Mouse (Mus musculus): ENCODE measurements around the gene Dct. TPM values are rescaled to one million over a fixed set of nuclear protein-coding genes. Genes with fewer than 3 reads are reported as not detected.
A peak's percentile ranks its signal among the peaks of the same experiment; 100 is the strongest.

The Dct gene
- polyA plus RNA-seq, 1 experiment: 0.64 TPM

GRCm38 (mm10) chr14:118057696-118058580 is 5.9 kb upstream of the Dct start:
- 88% methylated on average over 25 of the region's 25 CpGs for WGBS
- H3K27me3 ChIP-seq (ENCODE audit: control insufficient read depth, insufficient read depth, low read length): no peaks in the 10 kb centered on the region
- H3K4me1 ChIP-seq (ENCODE audit: control insufficient read depth, insufficient read depth, low read length): no peaks in the 10 kb centered on the region
- DNase-seq: no peak
- no peak overlapping the region for H3K27ac ChIP-seq (ENCODE audit: insufficient read depth, low read length)
- H3K4me3 ChIP-seq (replicated peaks; ENCODE audit: insufficient read depth, low read depth, low read length): no peak overlapping the region
- TF ChIP-seq POLR2A (IDR thresholded peaks at IDR 0.05; ENCODE audit: borderline replicate concordance, insufficient read depth, low read length) (no peak), CTCF (IDR thresholded peaks at IDR 0.05; ENCODE audit: borderline replicate concordance, insufficient read depth, low read depth, low read length) (no peak)

- DNase-seq: no peak
- Histone ChIP-seq H3K4me3 (replicated peaks; ENCODE audit: insufficient read depth, low read depth, low read length) (no peak overlapping the region), H3K27ac (ENCODE audit: insufficient read depth, low read length) (no peak overlapping the region), H3K27me3 (ENCODE audit: control insufficient read depth, insufficient read depth, low read length) (no peaks in the 10 kb centered on the region; the same call in 1 of the 2 replicates), H3K4me1 (ENCODE audit: control insufficient read depth, insufficient read depth, low read length) (no peaks in the 10 kb centered on the region)
- TF ChIP-seq POLR2A (IDR thresholded peaks at IDR 0.05; ENCODE audit: borderline replicate concordance, insufficient read depth, low read length): no peak
- WGBS: 51% methylated on average over 11 of the region's 11 CpGs
Observed at GRCm38 (mm10) chr14:118052770-118053169, 726 bp upstream of the Dct start.

- Histone ChIP-seq H3K27ac (ENCODE audit: insufficient read depth, low read length) (no peak overlapping the region), H3K4me1 (ENCODE audit: control insufficient read depth, insufficient read depth, low read length) (no peaks in the 10 kb centered on the region), H3K4me3 (replicated peaks; ENCODE audit: insufficient read depth, low read depth, low read length) (no peak overlapping the region), H3K27me3 (ENCODE audit: control insufficient read depth, insufficient read depth, low read length) (no peaks in the 10 kb centered on the region; the same call in 1 of the 2 replicates)
- TF ChIP-seq CTCF (IDR thresholded peaks at IDR 0.05; ENCODE audit: borderline replicate concordance, insufficient read depth, low read depth, low read length) (no peak), POLR2A (IDR thresholded peaks at IDR 0.05; ENCODE audit: borderline replicate concordance, insufficient read depth, low read length) (no peak)
- DNase-seq: no peak
- WGBS: 89% methylated on average over 11 of the region's 11 CpGs
Observed at GRCm38 (mm10) chr14:118051396-118051795, 648 bp downstream of the Dct start.

- TF ChIP-seq POLR2A (IDR thresholded peaks at IDR 0.05; ENCODE audit: borderline replicate concordance, insufficient read depth, low read length): no peak
- TF ChIP-seq CTCF (IDR thresholded peaks at IDR 0.05; ENCODE audit: borderline replicate concordance, insufficient read depth, low read depth, low read length): no peak
- Histone ChIP-seq H3K27me3 (ENCODE audit: control insufficient read depth, insufficient read depth, low read length) (no peaks in the 10 kb centered on the region; the same call in 1 of the 2 replicates), H3K4me3 (replicated peaks; ENCODE audit: insufficient read depth, low read depth, low read length) (no peak overlapping the region), H3K27ac (ENCODE audit: insufficient read depth, low read length) (no peak overlapping the region), H3K4me1 (ENCODE audit: control insufficient read depth, insufficient read depth, low read length) (no peaks in the 10 kb centered on the region)
- 86% methylated on average over 12 of the region's 12 CpGs for WGBS
- no peak for DNase-seq
Observed at GRCm38 (mm10) chr14:118050990-118051389, 1.1 kb downstream of the Dct start.

- no peak for DNase-seq
- H3K27me3 ChIP-seq (ENCODE audit: control insufficient read depth, insufficient read depth, low read length): no peaks in the 10 kb centered on the region; the same call in 1 of the 2 replicates
- WGBS: 85% methylated on average over 10 of the region's 10 CpGs
Observed at GRCm38 (mm10) chr14:118050431-118050830, 1.6 kb downstream of the Dct start.

GRCm38 (mm10) chr14:118049648-118050238 is 2.3 kb downstream of the Dct start:
- Histone ChIP-seq H3K27ac (ENCODE audit: insufficient read depth, low read length) (no peak overlapping the region), H3K4me3 (replicated peaks; ENCODE audit: insufficient read depth, low read depth, low read length) (no peak overlapping the region), H3K27me3 (ENCODE audit: control insufficient read depth, insufficient read depth, low read length) (no peaks in the 10 kb centered on the region; the same call in 1 of the 2 replicates), H3K4me1 (ENCODE audit: control insufficient read depth, insufficient read depth, low read length) (no peaks in the 10 kb centered on the region)
- whole genome bisulfite sequencing: 88% methylated on average over 12 of the region's 12 CpGs
- TF ChIP-seq POLR2A (IDR thresholded peaks at IDR 0.05; ENCODE audit: borderline replicate concordance, insufficient read depth, low read length) (no peak), CTCF (IDR thresholded peaks at IDR 0.05; ENCODE audit: borderline replicate concordance, insufficient read depth, low read depth, low read length) (no peak)
- no peak for DNase-seq

More at GRCm38 (mm10) chr14:118050431-118050830, 1.6 kb downstream of the Dct start:
- no peak overlapping the region for H3K4me3 ChIP-seq (replicated peaks; ENCODE audit: insufficient read depth, low read depth, low read length)
- no peaks in the 10 kb centered on the region for H3K4me1 ChIP-seq (ENCODE audit: control insufficient read depth, insufficient read depth, low read length)
- no peak for TF ChIP-seq POLR2A (IDR thresholded peaks at IDR 0.05; ENCODE audit: borderline replicate concordance, insufficient read depth, low read length)
- TF ChIP-seq CTCF (IDR thresholded peaks at IDR 0.05; ENCODE audit: borderline replicate concordance, insufficient read depth, low read depth, low read length): no peak
- no peak overlapping the region for H3K27ac ChIP-seq (ENCODE audit: insufficient read depth, low read length)

- peak in 1 of 2 experiments; percentile 12 for DNase-seq
- 92% methylated on average over 17 of the region's 17 CpGs for WGBS
- Histone ChIP-seq H3K4me3 (replicated peaks; ENCODE audit: insufficient read depth, low read depth, low read length) (no peak overlapping the region), H3K4me1 (ENCODE audit: control insufficient read depth, insufficient read depth, low read length) (no peaks in the 10 kb centered on the region), H3K27me3 (ENCODE audit: control insufficient read depth, insufficient read depth, low read length) (no peaks in the 10 kb centered on the region), H3K27ac (ENCODE audit: insufficient read depth, low read length) (no peak overlapping the region)
- TF ChIP-seq CTCF (IDR thresholded peaks at IDR 0.05; ENCODE audit: borderline replicate concordance, insufficient read depth, low read depth, low read length) (no peak), POLR2A (IDR thresholded peaks at IDR 0.05; ENCODE audit: borderline replicate concordance, insufficient read depth, low read length) (no peak)
Observed at GRCm38 (mm10) chr14:118042963-118043362, 9.1 kb downstream of the Dct start.
